Mouse (Mus musculus): Measurements from ENCODE around the gene Cog2.

Gene Cog2

DNA sequence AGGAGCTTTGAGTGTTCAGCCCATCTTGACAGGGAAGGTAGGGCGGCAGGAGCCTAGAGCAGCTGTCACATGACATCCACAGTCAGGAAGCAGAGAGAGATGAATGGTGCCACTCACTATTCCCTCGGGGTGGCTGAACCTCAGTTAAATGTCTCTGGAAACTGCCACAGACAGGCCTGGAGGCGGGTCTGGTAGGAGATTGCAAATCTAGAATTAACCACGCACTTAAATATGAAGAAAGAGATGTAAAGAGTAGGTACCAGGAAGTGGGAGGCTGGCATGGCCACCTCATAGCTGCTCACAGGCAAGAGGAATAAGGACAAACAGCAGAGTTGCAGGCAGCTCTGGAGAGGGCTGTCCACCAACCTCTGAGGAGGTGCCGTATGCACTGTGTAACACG is 3.4 kb upstream of the Cog2 start:
- DNase-seq = no peak

DNA sequence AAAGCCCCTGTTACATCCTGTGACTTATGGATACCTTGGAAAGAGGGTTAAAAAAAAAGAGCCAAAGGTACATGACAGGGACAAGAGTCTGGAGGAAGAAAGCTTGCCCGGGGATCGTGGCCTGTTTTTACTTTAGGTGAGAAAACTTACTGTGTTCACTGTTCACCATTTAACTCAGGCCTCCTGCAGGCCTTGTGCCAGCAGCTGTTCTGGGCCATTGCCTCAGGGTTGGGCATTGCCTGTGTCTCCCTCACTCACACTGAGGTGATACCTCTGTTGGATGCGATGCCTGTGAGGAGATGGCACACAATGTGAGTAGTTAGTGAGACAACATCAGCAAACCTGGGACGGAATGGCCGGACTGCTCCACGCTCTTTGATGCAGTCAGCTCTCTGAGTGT is 1.4 kb downstream of the Cog2 start:
- DNase-seq = peak; percentile 60 to 81

DNA sequence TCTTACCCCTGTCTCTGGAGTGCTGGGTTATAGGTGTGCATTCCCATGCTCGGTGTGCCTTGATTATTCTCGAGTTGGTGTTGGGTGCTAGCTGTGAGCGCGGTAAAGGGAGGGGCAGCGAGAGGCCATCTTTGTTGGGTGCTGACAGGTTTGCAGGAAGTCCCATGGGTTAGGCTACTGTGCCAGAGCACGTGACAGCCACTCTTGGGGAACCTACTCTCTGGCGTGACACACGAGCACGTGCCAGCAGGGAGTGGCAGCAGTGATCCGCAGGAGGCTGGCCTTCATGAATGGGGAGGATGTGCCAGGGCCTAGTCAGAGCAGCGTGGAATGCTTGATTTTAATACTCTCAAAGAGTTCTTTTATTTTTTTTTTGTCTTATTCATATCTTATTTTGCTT is 5.7 kb downstream of the Cog2 start:
- DNase-seq = no peak

DNA sequence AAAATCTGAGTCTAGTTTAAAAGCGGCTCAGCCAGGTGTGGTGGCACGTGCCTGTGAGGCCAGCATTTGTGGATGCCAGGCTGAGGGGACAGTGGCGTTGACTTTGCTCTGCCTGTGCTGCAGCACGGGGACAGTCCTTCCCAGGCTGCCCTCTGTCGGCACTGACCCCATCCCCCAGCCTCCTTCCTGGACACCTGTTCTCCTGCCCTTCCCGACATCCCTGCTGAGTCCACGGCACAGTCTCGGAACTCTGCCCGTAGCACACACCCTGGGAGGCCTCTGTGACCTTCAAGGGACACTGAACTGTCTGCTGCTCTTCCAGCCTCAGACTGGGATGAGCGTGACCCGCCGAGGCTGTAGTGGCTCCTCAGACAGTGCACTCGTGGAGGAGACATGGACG is 9.5 kb downstream of the Cog2 start:
- DNase-seq = peak in 1 of 2 experiments; percentile 51

DNA sequence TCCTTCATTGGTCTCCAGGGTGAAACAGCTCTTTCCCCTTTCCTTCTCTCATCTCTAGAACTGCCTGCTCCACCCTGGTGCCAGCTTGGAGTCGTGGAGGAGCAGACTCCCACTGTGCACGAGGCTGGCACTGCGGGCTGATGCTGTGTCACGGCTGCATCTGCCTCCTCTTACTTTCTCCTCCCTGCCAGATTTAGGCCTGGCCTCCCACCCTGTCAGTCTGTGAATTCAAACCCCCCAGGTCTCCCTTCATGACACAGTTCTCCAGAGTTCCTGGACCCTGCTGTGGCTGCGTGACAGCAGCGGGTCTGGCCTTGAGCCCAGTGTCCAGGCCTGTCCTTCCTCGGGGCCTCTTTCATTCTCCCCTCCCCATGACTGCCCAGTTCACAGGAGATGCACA is 10.0 kb downstream of the Cog2 start:
- DNase-seq = no peak

DNA sequence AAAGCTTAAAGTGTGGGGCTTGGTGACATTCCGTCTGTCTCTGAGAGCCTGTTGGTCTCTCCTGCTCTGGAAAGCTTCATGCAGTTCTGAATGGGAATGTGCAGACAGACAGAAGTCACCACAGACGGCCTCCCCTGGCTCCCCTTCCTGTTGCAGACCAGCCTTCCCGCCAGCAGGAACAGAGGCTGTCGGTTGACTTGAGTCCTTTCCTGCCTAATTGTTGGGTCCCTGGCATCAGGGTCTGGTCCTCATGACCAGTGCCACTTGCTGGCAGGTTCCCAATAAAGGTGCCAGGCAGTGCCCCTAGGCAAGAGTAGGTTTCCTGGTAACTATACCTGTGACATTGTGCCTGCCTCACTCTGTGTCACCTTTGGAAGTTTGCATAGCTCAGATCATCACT is 10.4 kb downstream of the Cog2 start:
- no peak for DNase-seq

DNA sequence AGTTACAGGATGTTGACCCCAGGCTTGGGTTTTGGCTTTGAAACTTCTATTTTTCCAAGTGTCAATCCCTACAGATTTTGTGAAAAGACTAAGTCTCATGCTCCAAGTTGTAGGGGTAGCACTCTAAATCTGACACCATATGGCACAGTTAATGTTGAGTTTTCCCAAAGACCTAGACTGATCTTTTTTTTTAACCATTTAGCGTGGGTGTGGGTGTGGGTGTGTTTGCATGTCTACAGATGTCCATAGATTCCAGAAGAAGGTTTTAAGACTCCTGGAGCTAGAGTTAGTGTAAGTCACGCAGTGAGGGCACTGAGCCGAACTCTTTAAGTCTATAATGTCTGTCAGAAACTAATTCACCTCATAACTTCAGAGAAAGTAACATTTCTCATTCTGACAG is 12.1 kb downstream of the Cog2 start:
- no peak for DNase-seq

DNA sequence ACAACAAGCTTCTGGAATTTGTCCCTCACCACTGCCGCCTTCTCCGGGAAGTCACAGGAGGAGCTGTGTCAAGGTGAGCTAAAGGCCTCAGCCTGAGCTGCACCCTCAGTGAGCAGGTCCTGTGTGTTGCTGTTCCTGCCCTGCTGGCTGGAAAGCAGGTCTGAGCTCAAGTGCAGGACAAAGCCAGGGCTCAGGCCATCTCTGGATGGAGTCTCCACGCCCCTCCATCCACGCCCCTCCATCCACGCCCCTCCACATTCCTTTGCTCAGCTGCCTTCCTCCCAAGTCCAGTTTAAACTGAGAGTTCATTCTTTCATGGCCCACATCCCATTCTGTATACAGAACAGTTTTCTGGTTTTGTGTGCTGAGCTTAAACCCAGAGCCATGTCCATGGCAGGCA is 14.9 kb downstream of the Cog2 start:
- DNase-seq = no peak

DNA sequence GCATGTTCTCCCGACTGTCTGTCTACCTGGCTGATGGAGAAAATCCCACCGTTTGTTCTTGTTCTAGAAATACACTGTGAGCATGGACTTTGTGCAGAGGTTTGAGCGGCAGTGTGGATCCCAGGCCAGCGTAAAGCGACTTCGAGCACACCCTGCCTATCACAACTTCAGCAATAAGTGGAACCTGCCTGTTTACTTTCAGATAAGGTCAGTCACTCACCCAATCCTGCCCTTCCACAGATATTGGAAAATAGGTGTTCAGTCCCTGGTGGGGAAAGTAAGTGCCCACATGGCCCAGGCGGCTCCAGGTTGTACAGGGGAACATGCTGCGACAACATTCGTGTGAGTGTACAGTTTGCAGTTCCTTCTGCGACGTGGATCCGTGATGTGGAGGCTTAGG is 20.3 kb downstream of the Cog2 start:
- no peak for DNase-seq

DNA sequence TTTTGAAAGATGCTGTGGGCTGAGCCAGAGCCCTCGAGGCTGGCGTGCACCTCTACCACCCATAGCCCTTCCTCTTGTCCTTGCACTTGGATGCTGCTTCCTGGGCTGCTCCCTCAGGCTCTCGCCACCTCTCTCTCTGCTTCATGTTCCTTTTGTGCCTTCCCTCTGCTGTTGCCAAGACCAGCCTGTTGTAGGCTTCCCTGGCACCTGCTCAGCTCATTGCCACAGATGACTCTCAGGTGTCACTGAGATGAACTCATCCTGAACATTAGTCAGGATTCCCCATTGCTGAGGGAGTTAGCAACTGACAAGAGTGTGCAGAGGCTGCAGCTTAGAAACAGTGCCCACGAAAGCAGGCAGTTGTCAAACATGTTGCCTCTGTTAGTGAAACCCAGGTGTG is 21.4 kb downstream of the Cog2 start:
- no peak for DNase-seq

DNA sequence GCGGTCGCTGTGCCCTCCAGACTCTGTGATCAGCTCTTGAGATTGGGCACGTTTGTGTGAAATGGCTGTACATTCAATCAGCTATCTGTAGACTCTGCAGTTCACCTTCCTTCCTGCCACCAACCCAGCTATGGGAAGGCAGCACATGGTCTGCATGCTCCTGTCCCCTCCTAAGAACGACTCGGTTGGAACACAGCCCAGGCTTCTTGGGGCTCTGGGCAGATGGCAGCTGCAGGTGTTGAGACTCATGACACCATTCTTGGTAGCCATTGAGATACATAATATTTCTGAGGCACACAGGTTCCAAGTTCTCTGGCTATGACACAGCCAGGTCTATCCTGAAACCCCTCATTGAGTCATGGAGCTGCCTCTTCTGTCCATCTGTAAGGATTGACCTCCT is 22.7 kb downstream of the Cog2 start:
- no peak for DNase-seq

DNA sequence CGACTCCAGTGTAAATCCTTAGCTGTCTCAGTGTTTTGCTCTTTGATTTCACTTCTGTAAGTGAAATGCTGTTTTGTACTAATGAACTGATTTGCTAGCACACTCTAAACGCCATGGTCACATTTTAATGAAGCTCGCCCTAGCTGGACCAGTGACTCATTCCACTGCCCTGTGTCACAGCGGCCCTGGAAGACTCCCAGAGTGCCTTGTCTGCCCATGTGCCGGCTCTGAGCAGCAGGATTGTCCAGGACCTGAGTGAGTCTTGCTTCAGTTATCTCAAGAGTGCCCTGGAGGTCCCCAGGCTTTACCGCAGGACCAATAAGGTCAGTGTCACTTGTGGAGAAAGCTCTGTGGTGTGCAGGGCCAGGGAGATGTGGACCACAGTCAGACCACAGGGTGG is 25.8 kb downstream of the Cog2 start:
- no peak for DNase-seq

DNA sequence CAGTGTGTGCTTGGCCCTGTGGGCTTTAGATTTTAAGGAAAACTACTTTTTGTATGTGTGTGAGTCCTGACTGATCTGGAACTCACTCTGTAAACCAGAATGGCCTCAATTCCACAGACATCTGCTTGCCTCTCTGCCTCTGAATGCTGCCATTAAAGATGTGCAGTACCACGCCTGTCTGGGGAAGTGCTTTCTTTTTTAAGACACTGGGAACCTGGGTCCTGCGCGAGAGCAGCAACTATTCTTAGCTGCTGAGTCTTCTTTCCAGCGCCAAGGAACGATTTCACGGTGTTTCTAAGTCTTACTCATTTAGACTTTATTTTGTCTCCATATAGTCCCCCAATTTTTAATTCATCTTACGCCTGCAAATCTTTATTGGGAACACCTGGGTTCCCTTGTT is 26.2 kb downstream of the Cog2 start:
- no peak for DNase-seq

DNA sequence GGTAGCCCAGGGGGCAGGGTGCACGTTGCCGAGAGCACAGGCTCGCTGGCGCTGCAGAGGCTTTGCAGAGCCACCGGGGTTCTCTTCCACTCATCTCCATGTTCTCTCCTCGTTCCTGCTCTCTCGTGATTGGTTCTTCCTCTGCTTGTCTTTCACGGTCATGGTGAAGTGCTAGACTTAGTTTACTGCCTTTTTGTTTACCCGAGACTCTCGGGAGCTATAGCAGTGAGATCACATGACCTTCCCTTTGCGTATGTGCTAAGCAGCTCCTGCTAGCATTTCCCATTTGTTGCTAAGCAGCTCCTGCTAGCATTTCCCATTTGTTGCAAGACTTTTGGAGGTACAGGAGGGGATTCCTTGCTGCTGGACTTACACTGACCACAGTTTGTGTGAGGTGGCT is 26.7 kb downstream of the Cog2 start:
- no peak for DNase-seq

DNA sequence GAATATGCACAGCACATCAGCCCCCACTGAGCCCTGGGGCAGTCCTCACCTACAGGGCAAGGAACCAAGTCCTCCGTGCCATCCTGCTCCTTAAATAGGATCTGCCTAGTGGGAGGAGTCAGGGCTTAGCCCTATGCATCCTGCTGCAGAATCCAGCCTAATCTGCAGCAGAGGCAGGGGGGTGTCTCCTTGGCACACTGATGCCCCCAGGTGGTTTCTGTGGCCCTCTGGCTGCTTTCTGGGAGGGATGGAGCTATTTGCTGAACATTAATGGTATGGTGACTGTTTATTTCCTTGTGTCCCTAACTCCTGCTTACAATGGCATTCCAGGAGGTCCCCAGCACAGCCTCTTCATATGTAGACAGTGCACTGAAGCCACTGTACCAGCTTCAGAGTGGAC is 27.6 kb downstream of the Cog2 start:
- peak in 1 of 2 experiments; percentile 20 for DNase-seq

DNA sequence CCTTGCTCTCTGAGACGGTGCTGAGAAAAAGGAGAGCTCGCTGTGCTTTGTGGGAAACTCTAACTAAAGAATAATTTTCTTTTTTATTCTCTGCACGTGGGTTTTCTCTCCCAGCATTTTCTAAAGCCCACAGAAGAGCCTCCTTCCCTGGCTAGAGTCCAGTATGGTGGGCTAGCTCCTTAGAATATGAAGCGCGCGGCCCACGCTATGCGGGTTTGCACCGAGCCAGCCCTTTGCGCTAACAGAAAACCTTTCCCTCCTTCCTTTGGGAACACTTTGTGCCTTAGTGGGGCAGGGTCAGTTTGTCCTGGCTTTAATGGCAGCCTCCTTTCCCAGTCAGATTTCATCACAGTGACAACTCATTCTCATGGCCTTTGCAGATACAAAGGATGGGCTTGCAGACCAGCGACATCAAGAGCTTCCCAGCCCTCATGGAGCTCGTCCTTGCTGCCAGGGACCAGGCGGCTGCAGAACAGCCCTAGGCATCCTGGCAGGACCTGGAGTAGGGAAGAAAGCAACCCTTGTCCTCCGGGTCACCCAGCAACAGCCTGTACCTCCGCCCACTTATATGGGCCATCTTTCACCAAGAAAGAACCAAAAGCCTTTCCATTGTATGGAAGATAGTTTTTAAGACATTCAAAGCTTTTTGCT is 30.6 kb downstream of the Cog2 start:
- no peak for DNase-seq

DNA sequence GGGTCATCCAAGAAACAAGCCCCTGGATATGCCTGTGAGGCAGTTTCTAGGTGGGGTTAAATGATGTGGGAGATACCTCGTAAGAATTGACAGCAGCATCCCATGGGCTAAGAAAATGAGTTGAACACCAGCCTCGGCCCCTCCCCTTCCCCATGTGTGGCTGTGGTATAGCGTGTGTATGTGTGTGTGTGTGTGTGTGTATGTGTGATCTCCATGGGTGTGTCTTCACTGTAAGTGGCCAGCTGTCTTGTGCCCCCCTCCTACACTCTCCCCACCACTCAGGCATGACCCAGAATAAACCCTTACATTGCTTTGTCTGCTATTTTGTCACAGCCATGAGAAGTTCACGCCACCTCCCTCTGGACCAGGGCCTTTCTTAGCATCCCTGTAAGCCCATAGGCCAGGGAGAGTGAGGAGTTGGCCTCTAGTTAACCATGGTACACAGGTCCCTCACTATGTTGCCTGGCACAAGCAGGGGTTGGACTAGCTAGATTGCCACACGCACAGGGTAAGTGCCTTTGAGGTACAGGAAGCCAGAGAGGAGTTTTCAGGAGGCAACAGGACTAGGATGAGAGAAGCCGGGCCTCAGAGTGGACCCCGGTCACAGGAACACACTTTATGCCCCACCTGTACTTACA is 34.7 kb downstream of the Cog2 start:
- no peak for DNase-seq

DNA sequence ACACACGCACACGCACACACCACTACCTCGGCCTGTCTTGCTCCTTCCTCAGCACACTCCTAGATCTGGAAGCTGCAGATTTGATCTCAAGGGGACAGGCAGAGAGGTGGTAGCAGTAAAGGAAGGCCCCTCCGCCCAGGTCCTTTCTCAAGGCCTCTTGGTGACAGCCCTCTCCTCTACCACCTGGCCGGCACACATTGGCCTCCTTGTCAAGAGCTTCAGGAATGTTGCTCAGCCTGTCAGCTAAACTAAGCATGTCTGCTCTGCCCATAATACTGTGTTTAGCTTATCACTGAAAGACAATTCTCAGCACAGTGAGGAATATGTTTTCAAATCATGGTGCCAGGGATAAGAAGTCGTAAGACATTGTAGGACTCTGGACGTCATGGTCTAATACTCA is 35.6 kb downstream of the Cog2 start:
- DNase-seq = no peak

DNA sequence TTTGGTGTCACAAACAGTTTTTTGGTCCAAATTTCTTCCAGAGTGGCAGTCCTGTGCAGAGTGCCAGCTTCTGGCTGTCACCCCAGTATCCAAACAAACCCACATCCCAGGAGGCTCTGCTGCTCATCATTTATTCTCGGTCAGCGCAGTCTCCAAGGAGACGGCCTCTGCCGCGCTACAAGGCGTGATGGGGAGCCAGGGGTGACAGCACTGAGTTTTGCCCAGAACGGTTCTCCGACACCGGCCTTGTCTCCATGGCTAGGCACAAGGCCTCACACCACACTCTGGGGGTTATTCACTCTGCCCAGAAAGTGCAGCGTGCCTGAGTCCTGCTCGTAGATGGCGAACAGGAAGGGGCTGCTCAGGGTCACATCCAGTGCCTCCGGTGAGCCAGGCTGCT is 36.1 kb downstream of the Cog2 start:
- no peak for DNase-seq

DNA sequence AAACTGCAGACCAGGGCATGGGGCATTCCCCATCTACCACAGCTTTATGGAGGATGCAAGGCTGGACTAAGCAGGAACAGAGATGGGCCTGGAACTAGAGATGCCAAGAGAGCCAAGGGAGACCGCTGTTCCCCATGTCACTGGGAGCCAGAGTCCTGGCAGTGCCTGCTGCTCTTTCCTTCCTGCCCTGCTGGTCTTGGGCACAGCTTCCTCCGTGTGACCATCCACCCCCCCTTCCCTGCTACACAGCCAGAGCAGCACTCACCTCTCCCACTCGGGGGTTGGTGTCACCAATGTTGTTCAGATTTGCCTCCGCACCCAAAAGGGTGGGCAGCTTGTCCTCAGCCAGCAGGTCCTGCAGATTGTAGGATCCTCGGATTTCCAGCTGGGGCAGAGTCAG is 36.9 kb downstream of the Cog2 start:
- DNase-seq = no peak

DNA sequence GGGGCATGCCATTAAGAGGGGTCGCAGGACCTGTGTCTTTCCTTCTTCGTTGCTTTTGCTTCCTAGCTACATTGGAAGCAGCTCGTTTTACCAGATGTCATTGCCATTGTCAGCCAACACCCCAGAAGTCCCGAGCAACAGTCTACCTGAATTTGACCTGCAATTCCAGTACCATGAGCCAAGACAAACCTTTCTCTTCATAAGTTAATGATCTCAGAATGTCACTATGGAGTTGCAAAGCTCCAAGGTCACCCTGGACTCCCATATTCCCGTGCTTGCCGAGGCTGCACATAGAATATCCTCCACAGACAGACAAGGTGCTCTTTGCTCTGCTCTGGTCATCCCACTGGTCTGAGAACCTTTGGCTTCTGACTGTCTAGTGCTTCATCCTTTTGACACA is 46.6 kb downstream of the Cog2 start:
- peak in 1 of 2 experiments; percentile 23 for DNase-seq

DNA sequence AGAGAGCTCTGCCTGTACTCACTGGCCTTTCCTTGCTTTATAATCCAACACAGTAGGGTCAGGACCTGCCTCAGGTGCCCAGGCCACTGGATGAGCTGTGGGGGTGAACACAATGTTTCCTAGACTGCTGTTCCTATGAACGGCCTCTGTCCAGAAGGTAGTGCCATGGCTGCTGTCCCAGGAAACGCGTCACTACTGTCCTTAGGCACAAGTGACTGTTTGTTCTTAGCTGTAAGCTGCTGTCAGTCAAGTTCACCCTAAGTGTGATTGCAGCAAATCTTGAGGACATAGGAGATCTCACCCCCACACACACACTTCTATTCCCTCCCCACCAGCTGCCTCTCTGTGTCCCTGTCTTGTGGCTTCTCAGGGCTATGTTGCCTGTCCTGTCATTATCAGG is 47.0 kb downstream of the Cog2 start:
- DNase-seq = peak in 1 of 2 experiments; percentile 31

DNA sequence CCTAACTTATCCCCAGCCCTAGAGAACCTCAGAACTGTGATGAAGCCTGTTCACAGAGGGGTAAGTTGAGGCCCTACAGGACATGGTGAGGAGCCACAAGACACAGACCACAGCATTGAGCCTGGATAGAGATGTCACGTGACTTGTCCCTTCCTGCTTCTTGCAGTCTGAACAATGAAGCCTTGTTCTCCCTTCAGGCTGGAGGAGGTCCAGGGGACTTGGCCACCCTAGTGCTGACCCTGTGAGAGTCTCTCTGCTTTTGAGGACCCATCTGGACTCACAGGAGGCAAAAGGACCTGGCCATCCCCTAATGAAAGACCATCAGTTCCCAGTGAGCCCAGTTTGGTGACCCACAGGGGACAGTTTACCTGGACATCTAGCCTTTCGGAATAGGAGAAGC is 48.5 kb downstream of the Cog2 start:
- no peak for DNase-seq

DNA sequence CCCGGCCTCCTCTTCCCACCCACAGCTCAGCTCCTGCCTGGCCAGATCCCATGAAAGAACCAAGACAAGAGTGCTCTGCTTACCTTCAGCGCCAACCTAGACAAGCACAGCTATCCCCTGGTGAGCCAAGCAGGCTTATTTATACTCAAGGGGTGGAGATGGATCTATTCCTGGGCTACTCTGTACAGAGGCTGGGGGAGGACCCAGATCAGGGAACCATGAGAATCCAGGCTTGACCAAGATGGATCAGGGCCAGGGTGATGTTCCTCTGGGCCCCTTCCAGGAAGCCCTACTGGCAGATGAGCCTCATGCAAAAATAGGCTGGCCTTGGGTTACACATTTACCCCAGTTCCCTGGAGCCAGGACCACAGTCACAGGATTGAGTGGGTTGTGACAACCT is 49.0 kb downstream of the Cog2 start, which contains the start of gene Agt:
Gene Agt (minus strand): TSS at position 114 of the 400 bp plus-strand sequence.
- peak; percentile 89 to 94 for DNase-seq

All from kidney, postnatal 36 days (tissue).